Mouse (Mus musculus) 416B (cell line): Measurements from ENCODE around the gene Adcy2.

Experiments used
- DNase-seq: peaks from one replicate; pipeline ENCODE4 v3.0.0; 2011; ENCODE audit warnings: low read depth

Gene Adcy2

GRCm38 (mm10) chr13:68998918-68999801 is at the start of gene Adcy2:
Gene Adcy2 (minus strand): TSS chr13:68999541.
- DNase-seq: no peak

GRCm38 (mm10) chr13:69036991-69037597 is 37.8 kb upstream of the Adcy2 start:
- no peak for DNase-seq

- DNase-seq: no peak
These were observed 35.3 kb upstream of the Adcy2 start for GRCm38 (mm10) chr13:69034621-69035020.

GRCm38 (mm10) chr13:69033532-69033931 is 34.2 kb upstream of the Adcy2 start:
- no peak for DNase-seq

GRCm38 (mm10) chr13:69029078-69029757 is 29.9 kb upstream of the Adcy2 start:
- no peak for DNase-seq

- DNase-seq: no peak
These were observed 25.6 kb upstream of the Adcy2 start for GRCm38 (mm10) chr13:69024964-69025363.

GRCm38 (mm10) chr13:69023239-69023638 is 23.9 kb upstream of the Adcy2 start:
- DNase-seq: no peak

- DNase-seq: no peak
These were observed 21.2 kb upstream of the Adcy2 start for GRCm38 (mm10) chr13:69020574-69020973.

- no peak for DNase-seq
These were observed 7.6 kb upstream of the Adcy2 start for GRCm38 (mm10) chr13:69006915-69007314.

GRCm38 (mm10) chr13:69006091-69006490 is 6.8 kb upstream of the Adcy2 start:
- DNase-seq: no peak

GRCm38 (mm10) chr13:69004406-69004805 is 5.1 kb upstream of the Adcy2 start:
- DNase-seq: no peak

- DNase-seq: no peak
These were observed 3.3 kb upstream of the Adcy2 start for GRCm38 (mm10) chr13:69002631-69003030.

GRCm38 (mm10) chr13:69002173-69002572 is 2.8 kb upstream of the Adcy2 start:
- peak; percentile 0 for DNase-seq

GRCm38 (mm10) chr13:68999826-69000225 is 485 bp upstream of the Adcy2 start:
- no peak for DNase-seq

GRCm38 (mm10) chr13:68998558-68998917 is 803 bp downstream of the Adcy2 start:
- DNase-seq: no peak

- DNase-seq: no peak
These were observed 1.4 kb downstream of the Adcy2 start for GRCm38 (mm10) chr13:68997821-68998551.

GRCm38 (mm10) chr13:68997386-68997785 is 2.0 kb downstream of the Adcy2 start:
- no peak for DNase-seq

- DNase-seq: no peak
These were observed 2.7 kb downstream of the Adcy2 start for GRCm38 (mm10) chr13:68996661-68997060.

GRCm38 (mm10) chr13:68985789-68986188 is 13.6 kb downstream of the Adcy2 start:
- DNase-seq: no peak

GRCm38 (mm10) chr13:68984000-68984399 is 15.3 kb downstream of the Adcy2 start:
- no peak for DNase-seq

- DNase-seq: no peak
These were observed 18.3 kb downstream of the Adcy2 start for GRCm38 (mm10) chr13:68981048-68981447.

- DNase-seq: no peak
These were observed 26.2 kb downstream of the Adcy2 start for GRCm38 (mm10) chr13:68973143-68973542.
